8 mouse cellular contexts compared by ENCODE assay signal in the genomic region with DNA sequence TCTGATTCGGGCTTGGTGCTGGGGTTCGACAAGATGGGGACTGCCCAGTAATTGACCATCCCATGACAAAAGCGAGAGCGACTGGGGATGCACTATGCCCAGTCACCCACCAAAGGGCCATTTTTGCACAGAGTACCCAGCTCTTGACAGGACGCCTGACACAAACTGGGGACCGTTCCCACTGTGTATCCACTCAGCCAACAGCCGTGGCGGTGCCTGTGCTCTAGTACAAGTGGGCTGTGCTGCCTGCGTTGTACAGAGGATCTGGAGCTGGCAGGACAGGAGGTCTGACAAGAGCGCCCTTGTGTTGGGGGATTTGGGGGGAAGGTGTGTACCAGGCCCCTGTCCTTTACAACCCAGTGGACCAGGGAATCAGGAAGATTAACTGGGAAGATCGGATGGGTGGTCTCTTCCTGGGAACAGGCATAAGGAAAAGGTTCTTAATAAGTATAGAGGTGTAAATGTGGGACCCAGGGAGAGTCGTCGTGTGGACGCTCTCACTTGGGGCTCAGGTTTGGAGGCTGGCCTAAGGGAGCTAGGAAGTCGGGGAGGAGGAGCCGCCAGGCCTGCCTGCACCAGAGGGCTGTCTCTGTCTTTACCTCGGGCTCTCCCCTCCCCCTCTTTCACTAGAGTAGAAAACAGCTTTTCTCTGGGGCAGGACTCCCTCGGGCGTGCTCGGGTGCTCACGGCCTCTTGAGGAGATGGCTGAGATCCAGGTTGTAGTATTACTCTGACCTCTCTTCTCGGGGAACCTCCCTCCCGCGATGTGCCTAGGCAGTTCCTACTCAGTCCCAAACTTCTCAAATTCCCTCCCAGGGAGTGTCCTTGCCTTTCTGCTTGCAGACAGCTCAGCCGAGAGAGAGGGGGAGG. TPM values are rescaled to one million over a fixed set of nuclear protein-coding genes. Genes with fewer than 3 reads are reported as not detected.
DNase-seq lines count a peak whose midpoint lies in the region; ATAC-seq and TF ChIP-seq lines count a peak whose summit lies in the region.

No protein-coding gene starts in this region.

- POLR2A ChIA-PET in Patski (lab: Charles Lee) = no interaction called here

- no peak for TF ChIP-seq POLR2A in cortical plate, adult 2 months (IDR thresholded peaks at IDR 0.05; ENCODE audit: extremely low read depth, insufficient read depth, low read length)
- TF ChIP-seq POLR2A in heart, adult 2 months (IDR thresholded peaks at IDR 0.05; ENCODE audit: insufficient read depth, low read depth, low read length) = peak; percentile 72
- no peak for TF ChIP-seq POLR2A in liver, adult 2 months (IDR thresholded peaks at IDR 0.05; ENCODE audit: extremely low read depth, insufficient read depth, low read length)
- TF ChIP-seq POLR2A in testis, adult 2 months (IDR thresholded peaks at IDR 0.05; ENCODE audit: control insufficient read depth, low read depth, low read length) = no peak

- no peak for TF ChIP-seq EP300 in heart, adult 2 months (IDR thresholded peaks at IDR 0.05; ENCODE audit: insufficient read depth, low read depth, low read length)

- peaks cover 2% of the 10 kb centered on the region; the same call in 1 of the 2 replicates for H3K4me1 ChIP-seq in cortical plate, adult 2 months (ENCODE audit: control insufficient read depth, insufficient read depth, low read length)
- peaks cover 4% of the 10 kb centered on the region for H3K4me1 ChIP-seq in heart, adult 2 months (ENCODE audit: control insufficient read depth, insufficient read depth, low read length)
- H3K4me1 ChIP-seq in liver, adult 2 months (ENCODE audit: control insufficient read depth, insufficient read depth, low read length) = peaks cover 4% of the 10 kb centered on the region; the same call in 1 of the 2 replicates
- H3K4me1 ChIP-seq in midbrain, embryonic 16.5 days (ENCODE audit: control insufficient read depth, insufficient read depth, low read length) = peaks cover 12% of the 10 kb centered on the region
- peaks cover 9% of the 10 kb centered on the region for H3K4me1 ChIP-seq in testis, adult 2 months (ENCODE audit: control insufficient read depth, insufficient read depth, low read length)

- H3K79me2 ChIP-seq in heart, adult 2 months (replicated peaks; ENCODE audit: control insufficient read depth, insufficient read depth, low read length) = no peaks in the 10 kb centered on the region
- H3K79me2 ChIP-seq in liver, adult 2 months (ENCODE audit: control insufficient read depth, insufficient read depth, low read length) = no peaks in the 10 kb centered on the region

- intact Hi-C loops in heart, adult 2 months (cut with DNase I) = loop anchor here (2.0 to 5.0 kb wide), 3 partner anchors 29 to 261 kb away; no protein-coding TSS in a partner anchor

- no peaks in the 10 kb centered on the region for H3K27me3 ChIP-seq in Patski
- H3K27me3 ChIP-seq in heart, adult 2 months (ENCODE audit: control insufficient read depth, insufficient read depth, low read length) = no peaks in the 10 kb centered on the region
- H3K27me3 ChIP-seq in liver, adult 2 months (ENCODE audit: control insufficient read depth, insufficient read depth, low read length) = no peaks in the 10 kb centered on the region
- no peaks in the 10 kb centered on the region for H3K27me3 ChIP-seq in midbrain, embryonic 16.5 days (ENCODE audit: control insufficient read depth, insufficient read depth, low read depth, low read length)
- no peaks in the 10 kb centered on the region for H3K27me3 ChIP-seq in testis, adult 2 months (ENCODE audit: control insufficient read depth, insufficient read depth, low read length)

- H3K4me3 ChIP-seq in cortical plate, adult 2 months (ENCODE audit: insufficient read depth, low read length) = peak overlapping the region; percentile 33
- H3K4me3 ChIP-seq in heart, adult 2 months = peak overlapping the region; percentile 62
- peak overlapping the region; percentile 68 for H3K4me3 ChIP-seq in liver, adult 2 months (ENCODE audit: insufficient read depth, low read depth, low read length)
- peak overlapping the region; percentile 48 for H3K4me3 ChIP-seq in midbrain, embryonic 16.5 days (ENCODE audit: low read depth, low read length)
- H3K4me3 ChIP-seq in testis, adult 2 months (ENCODE audit: control insufficient read depth, low read depth, low read length) = peak overlapping the region; percentile 88

- peak; percentile 19 for ATAC-seq in Patski
- peak; percentile 74 for ATAC-seq in midbrain, embryonic 16.5 days

- CTCF ChIA-PET in Patski (lab: Charles Lee) = interaction anchor here (0.7 to 2.3 kb wide), 4 partner anchors 28 to 259 kb away, joined by 3 to 8 read pairs (median 4); partner anchors contain the start of gene Nub1

- peak overlapping the region; percentile 89 for H3K9ac ChIP-seq in heart, adult 2 months (ENCODE audit: low read depth, low read length)
- peak overlapping the region; percentile 76 for H3K9ac ChIP-seq in liver, adult 2 months (ENCODE audit: low read depth, low read length)
- peak overlapping the region; percentile 72 for H3K9ac ChIP-seq in midbrain, embryonic 16.5 days (ENCODE audit: low read depth, low read length)

- WGBS in heart, adult 2 months = 4% methylated on average over 25 of the region's 25 CpGs
- WGBS in liver, adult 2 months = 8% methylated on average over 25 of the region's 25 CpGs
- 1% methylated on average over 25 of the region's 25 CpGs for WGBS in midbrain, embryonic 16.5 days

- no peaks in the 10 kb centered on the region for H3K36me3 ChIP-seq in heart, adult 2 months (ENCODE audit: control insufficient read depth, insufficient read depth, low read length)
- H3K36me3 ChIP-seq in liver, adult 2 months (ENCODE audit: control insufficient read depth, insufficient read depth, low read length) = no peaks in the 10 kb centered on the region
- no peaks in the 10 kb centered on the region for H3K36me3 ChIP-seq in midbrain, embryonic 16.5 days (ENCODE audit: control insufficient read depth, insufficient read depth, low read length)
- H3K36me3 ChIP-seq in testis, adult 2 months (ENCODE audit: control insufficient read depth, insufficient read depth, low read length) = no peaks in the 10 kb centered on the region

- H3K4me2 ChIP-seq in midbrain, embryonic 16.5 days (ENCODE audit: low read length) = peak overlapping the region; percentile 74

- peak overlapping the region; percentile 9; the same call in 1 of the 2 replicates for H3K27ac ChIP-seq in cortical plate, adult 2 months (ENCODE audit: insufficient read depth, low read length)
- peak overlapping the region; percentile 97 for H3K27ac ChIP-seq in heart, adult 2 months
- H3K27ac ChIP-seq in liver, adult 2 months (replicated peaks; ENCODE audit: insufficient read depth, low read depth, low read length) = peak overlapping the region; percentile 28
- peak overlapping the region; percentile 74 for H3K27ac ChIP-seq in midbrain, embryonic 16.5 days (ENCODE audit: low read length)
- H3K27ac ChIP-seq in testis, adult 2 months (ENCODE audit: control insufficient read depth, insufficient read depth, low read depth, low read length) = peak overlapping the region; percentile 15

- in situ Hi-C loops in Patski (cut with MboI; ENCODE audit: low pct_unique_long_range_greater_than_20kb) = no loop called here

- DNase-seq in 3134 (ENCODE audit: extremely low read depth, insufficient read length, low spot score) = peak; percentile 68
- peak; percentile 43 for DNase-seq in Patski (ENCODE audit: low read depth, low spot score)
- peak; percentile 64 to 67 for DNase-seq in heart, adult 2 months
- DNase-seq in kidney, adult 11 months = peak; percentile 62
- DNase-seq in liver, adult 2 months (ENCODE audit: extremely low read depth, low read depth, low spot score) = peak; percentile 29

- no peak for TF ChIP-seq CTCF in Patski (IDR thresholded peaks at IDR 0.05)
- no peak for TF ChIP-seq CTCF in cortical plate, adult 2 months (IDR thresholded peaks at IDR 0.05; ENCODE audit: extremely low read depth, insufficient read depth, low read length)
- TF ChIP-seq CTCF in heart, adult 2 months (IDR thresholded peaks at IDR 0.05) = no peak
- TF ChIP-seq CTCF in liver, adult 2 months (IDR thresholded peaks at IDR 0.05; ENCODE audit: low read depth, low read length) = 0 out of 2 replicates have a peak, but pooled peaks have one; percentile 6
- TF ChIP-seq CTCF in testis, adult 2 months (IDR thresholded peaks at IDR 0.05; ENCODE audit: control insufficient read depth, insufficient read depth, insufficient replicate concordance, low read depth, low read length) = no peak

- no peaks in the 10 kb centered on the region for H3K9me3 ChIP-seq in midbrain, embryonic 16.5 days (replicated peaks; ENCODE audit: control insufficient read depth, low read length, poor library complexity, severe bottlenecking)

RNA-seq across cellular contexts. Expression of gene Crygn, which starts 6.3 kb away (rescaled TPM):
- not detected for polyA plus RNA-seq in Patski (2021)
- 0.92 and 1.5 TPM in 2 replicates for polyA plus RNA-seq in cortical plate, adult 2 months (2012; rRNA removed)
- total RNA-seq in heart, adult 2 months (2021) = not detected
- not detected in 2 replicates for polyA plus RNA-seq in heart, adult 2 months (2012; rRNA removed)
- total RNA-seq in liver, adult 2 months (2014; rRNA removed) = 1.0 and 1.4 TPM in 2 replicates
- polyA plus RNA-seq in liver, adult 2 months (2012; rRNA removed) = 1.0 and 1.9 TPM in 2 replicates
- 1.4 and 2.1 TPM in 2 replicates for polyA plus RNA-seq in midbrain, embryonic 16.5 days (2015; fragmentation: Nextera tagmentation; extraction: Ambion mirVana)
- polyA plus RNA-seq in testis, adult 2 months (2012; rRNA removed) = not detected in 2 replicates

RNA-seq across cellular contexts. Expression of gene Wdr86, which starts 21.0 kb away (rescaled TPM):
- not detected for polyA plus RNA-seq in Patski (2021)
- 0.55 and 1.1 TPM in 2 replicates for polyA plus RNA-seq in cortical plate, adult 2 months (2012; rRNA removed)
- total RNA-seq in heart, adult 2 months (2021) = 1 to 10 TPM in 1 of 2 experiments, under 1 TPM in 1; 0.43 to 1.0 TPM
- 0.73 and 1.4 TPM in 2 replicates for polyA plus RNA-seq in heart, adult 2 months (2012; rRNA removed)
- total RNA-seq in liver, adult 2 months (2014; rRNA removed) = 0.27 and 0.28 TPM in 2 replicates
- polyA plus RNA-seq in liver, adult 2 months (2012; rRNA removed) = 0.26 and 1.0 TPM in 2 replicates
- polyA plus RNA-seq in midbrain, embryonic 16.5 days (2015; fragmentation: Nextera tagmentation; extraction: Ambion mirVana) = 4.4 and 5.7 TPM in 2 replicates
- 0.78 and 1.0 TPM in 2 replicates for polyA plus RNA-seq in testis, adult 2 months (2012; rRNA removed)

Comparison
In these comparisons a context has a peak if more than half of its experiments do, and no peak if none do; other contexts are left out.
1. Peak in every context shown above with its lines: DNase-seq, ATAC-seq, H3K4me3 ChIP-seq and H3K27ac ChIP-seq.
2. H3K27ac ChIP-seq: peak in every context shown above with its lines; median percentile 97 in heart, adult 2 months; 74 in midbrain, embryonic 16.5 days; 28 in liver, adult 2 months; 15 in testis, adult 2 months; 9 in cortical plate, adult 2 months.
3. H3K4me3 ChIP-seq: peak in every context shown above with its lines; median percentile 88 in testis, adult 2 months; 68 in liver, adult 2 months; 62 in heart, adult 2 months; 48 in midbrain, embryonic 16.5 days; 33 in cortical plate, adult 2 months.